Mouse (Mus musculus): ENCODE measurements around the gene Cd36.
"Not testable (repeated sequence)": the region's sequence is repeated elsewhere in the genome, so short reads cannot be mapped to it uniquely, and the experiment has no call there.

Gene Cd36

GRCm38 (mm10) chr5:17888598-17888997 is at the start of gene Cd36:
Gene Cd36 (minus strand): TSS chr5:17888801.
- no peak for DNase-seq (ENCODE audit: low spot score in 2 of 2)

DNA sequence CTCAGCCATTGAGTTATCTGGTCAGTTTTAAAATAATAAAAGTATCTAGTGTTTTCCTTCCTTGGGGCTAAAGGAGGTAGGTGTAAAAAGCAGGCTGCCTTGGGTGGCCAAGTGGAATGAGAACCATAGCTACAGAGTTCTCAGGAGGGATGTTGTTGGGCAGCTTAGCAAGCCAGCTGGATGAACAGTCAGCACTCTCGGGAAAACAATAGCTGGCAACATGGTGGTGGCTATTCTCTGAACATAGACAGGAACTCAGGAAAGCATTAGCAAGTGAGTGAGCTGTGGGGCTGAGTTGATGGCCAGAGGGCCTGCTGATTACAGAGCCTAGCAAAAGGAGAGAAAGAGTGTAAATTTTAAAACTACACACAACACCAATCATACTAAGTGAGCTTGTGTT is 45.9 kb upstream of the Cd36 start:
- DNase-seq (ENCODE audit: low spot score in 2 of 2): no peak

DNA sequence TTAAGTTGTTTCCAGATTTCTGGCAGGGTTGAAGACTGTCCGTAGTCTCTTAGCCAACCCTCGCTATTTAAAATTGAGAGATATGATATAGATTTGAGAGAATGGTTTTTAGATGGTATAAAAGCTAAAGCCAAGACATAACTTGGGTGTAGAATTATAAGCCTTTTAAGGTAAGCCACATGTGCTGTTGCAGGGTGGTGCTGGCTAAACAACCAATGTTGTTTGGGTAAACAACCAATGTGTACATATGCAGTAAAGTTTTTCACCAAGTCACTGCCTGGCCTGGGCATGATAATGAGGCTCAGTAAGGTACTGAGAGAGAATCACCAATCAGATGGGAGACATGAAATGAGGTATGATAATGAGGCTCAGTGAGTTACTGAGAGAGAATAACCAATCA is 43.0 kb upstream of the Cd36 start:
- DNase-seq (ENCODE audit: low spot score in 2 of 2): not testable (repeated sequence)

- no peak for DNase-seq (ENCODE audit: low spot score in 2 of 2)
Measured at GRCm38 (mm10) chr5:17929006-17929567, 40.5 kb upstream of the Cd36 start.

DNA sequence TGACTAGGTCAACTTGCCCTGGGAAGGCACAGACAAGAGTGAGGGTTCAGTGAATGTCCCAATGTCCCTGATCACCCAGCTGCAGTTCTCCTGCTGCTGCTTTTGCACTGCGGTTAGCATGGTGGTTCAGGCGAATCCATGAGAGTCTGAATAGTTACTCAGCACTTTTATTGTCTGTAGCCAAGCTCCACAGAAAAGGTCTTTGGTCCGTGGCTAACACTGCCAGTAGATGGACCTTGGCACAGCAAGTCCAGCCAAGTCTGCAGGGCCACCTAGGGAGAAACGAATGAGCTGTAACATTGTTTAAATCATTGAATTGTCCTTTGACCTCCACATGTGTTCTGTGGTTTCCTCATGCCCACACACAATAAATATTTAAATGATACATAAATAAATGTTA is 39.9 kb upstream of the Cd36 start:
- DNase-seq (ENCODE audit: low spot score in 2 of 2): no peak

GRCm38 (mm10) chr5:17924085-17924518 is 35.5 kb upstream of the Cd36 start:
- no peak for DNase-seq (ENCODE audit: low spot score in 2 of 2)

GRCm38 (mm10) chr5:17923648-17924047 is 35.0 kb upstream of the Cd36 start:
- no peak for DNase-seq (ENCODE audit: low spot score in 2 of 2)

DNA sequence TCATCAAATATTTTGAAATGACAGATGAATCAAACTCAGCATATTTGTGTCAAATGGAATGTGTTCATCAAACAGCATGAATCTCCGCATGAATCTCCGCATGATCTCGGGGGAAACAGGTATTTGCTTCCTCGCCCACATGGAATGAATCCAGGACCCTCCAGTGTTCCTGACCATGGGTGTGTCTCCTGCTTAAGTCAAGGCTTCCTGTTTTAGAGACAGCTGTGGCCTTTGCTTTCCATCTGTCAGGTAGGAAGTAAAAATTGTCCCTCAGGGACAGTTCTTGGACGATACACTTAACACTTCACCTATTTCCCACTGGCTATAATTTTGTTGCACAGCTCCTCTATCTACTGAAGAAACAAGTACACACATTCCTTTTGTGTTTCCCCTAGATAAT is 30.4 kb upstream of the Cd36 start:
- DNase-seq (ENCODE audit: low spot score in 2 of 2): no peak

GRCm38 (mm10) chr5:17904766-17905165 is 16.2 kb upstream of the Cd36 start:
- no peak for DNase-seq (ENCODE audit: low spot score in 2 of 2)

DNA sequence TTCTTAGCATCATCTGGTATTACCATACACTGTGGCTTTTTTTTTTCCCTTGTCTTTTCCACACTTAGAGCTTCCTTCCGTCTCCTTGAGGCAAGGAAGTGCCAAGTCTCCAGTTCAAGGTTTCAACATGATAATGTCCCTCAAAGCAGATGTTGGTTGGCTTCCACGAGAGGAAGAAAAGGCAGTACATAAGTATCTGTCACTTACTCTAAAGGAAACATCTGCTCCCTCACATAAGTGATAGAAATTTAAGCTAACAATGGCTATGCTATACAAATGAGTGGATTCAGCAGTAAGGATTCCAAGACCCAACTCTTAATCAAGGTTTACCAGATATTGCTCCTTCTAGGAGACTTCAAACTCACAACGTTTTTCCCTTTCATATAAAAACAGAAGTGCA is 10.3 kb upstream of the Cd36 start:
- no peak for DNase-seq (ENCODE audit: low spot score in 2 of 2)

- peak in 1 of 2 experiments; percentile 10 for DNase-seq (ENCODE audit: low spot score in 2 of 2)
Measured at GRCm38 (mm10) chr5:17897641-17898040, 9.0 kb upstream of the Cd36 start.

DNA sequence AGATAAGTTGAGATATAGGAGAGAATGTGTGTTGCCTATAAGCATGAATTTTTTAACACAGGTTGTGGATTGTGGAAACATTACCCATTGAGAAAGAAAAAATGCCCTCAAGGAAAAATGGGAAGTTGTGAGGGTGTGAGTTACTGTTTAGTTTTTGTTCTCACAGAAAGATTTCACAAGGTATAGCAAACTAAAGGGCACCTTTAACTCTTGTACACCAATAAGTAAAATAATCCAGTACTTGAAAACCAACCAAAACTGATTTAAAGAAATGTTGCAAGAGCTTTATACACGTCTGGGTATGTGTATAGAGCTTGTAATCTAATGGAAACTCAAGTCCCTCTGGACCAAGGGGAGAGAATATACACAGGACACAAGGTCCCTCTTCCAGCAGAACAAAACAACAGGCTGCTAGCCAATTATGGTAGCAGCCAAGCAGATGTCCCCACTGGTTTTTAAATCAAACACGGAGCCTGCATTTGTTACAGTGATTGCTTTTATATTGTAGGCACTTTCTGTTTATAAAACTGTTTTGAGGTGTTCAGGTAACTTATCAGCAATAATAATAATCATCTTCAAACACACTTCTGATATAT is 5.1 kb upstream of the Cd36 start:
- no peak for DNase-seq (ENCODE audit: low spot score in 2 of 2)

GRCm38 (mm10) chr5:17889291-17889690 is 690 bp upstream of the Cd36 start:
- DNase-seq (ENCODE audit: low spot score in 2 of 2): no peak

GRCm38 (mm10) chr5:17886377-17886776 is 2.2 kb downstream of the Cd36 start:
- DNase-seq (ENCODE audit: low spot score in 2 of 2): no peak

GRCm38 (mm10) chr5:17883357-17883875 is 5.2 kb downstream of the Cd36 start:
- no peak for DNase-seq (ENCODE audit: low spot score in 2 of 2)

GRCm38 (mm10) chr5:17881542-17881896 is 7.1 kb downstream of the Cd36 start:
- no peak for DNase-seq (ENCODE audit: low spot score in 2 of 2)

GRCm38 (mm10) chr5:17880799-17881541 is 7.6 kb downstream of the Cd36 start:
- DNase-seq (ENCODE audit: low spot score in 2 of 2): no peak

DNA sequence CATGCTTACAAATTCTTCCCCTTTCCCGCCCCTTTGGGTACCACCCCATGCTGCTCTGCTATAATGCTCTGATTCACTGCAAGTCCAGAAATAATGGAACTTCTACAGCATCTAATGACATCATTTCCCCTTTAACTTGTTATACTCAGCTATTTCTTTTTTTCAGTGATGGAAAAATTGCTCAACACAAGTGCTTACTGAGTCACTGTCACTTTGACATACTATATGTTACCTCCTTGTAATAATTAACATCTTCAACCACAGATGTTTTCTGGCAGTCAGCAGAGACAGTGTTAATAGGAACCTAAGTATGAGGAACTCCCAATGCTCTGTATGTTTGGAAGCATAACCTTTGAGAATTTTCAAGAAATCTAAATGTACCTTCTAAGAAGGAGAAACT is 8.7 kb downstream of the Cd36 start:
- no peak for DNase-seq (ENCODE audit: low spot score in 2 of 2)

DNA sequence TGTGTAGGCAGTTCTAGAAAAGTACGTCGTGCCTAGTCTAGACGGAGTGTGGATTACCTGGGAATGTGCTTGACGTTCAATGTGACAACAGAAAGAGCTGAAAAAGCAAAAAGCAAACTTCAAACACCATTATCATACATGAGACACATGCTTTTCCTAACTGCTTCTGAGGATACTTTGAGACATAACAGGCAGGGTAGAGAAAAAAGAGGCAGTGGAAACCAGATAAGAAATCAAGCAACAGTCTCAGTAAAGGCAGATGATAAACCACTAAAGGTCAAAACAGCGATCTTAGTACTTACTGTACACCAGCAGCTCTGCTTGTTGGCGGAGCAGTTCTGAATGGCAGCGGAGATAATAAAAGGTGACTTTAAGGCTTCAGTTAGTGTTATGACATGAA is 11.6 kb downstream of the Cd36 start:
- no peak for DNase-seq (ENCODE audit: low spot score in 2 of 2)

GRCm38 (mm10) chr5:17876637-17877036 is 12.0 kb downstream of the Cd36 start:
- DNase-seq (ENCODE audit: low spot score in 2 of 2): no peak

- no peak for DNase-seq (ENCODE audit: low spot score in 2 of 2)
Measured at GRCm38 (mm10) chr5:17874335-17874734, 14.3 kb downstream of the Cd36 start.

DNA sequence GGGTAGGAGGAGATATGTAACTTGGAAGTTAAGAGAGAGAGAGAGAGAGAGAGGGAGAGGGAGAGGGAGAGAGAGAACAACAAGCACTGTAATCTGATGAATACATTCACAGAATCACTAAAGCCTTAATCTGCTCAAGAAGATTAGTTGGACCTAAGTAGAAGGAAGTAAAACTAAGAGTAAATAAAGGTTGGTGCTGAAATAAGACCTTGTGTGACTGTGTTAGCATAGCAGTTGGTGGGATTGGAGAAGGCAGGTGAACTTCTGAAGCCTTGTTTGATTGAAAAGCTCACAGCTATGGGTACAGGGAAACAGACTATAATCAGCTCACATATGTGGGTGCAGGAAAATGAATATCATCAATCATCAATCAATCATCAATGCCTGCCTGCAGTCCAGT is 23.2 kb downstream of the Cd36 start:
- DNase-seq (ENCODE audit: low spot score in 2 of 2): no peak

GRCm38 (mm10) chr5:17863085-17863484 is 25.5 kb downstream of the Cd36 start:
- DNase-seq (ENCODE audit: low spot score in 2 of 2): no peak
